Mouse (Mus musculus) heart, postnatal 0 days (tissue): ENCODE measurements around the gene Ccdc187.

Experiments used
- CTCF ChIP-seq: IDR thresholded peaks from 2 replicates; pipeline ENCODE4 v1.5.1; 2016; ENCODE audit warnings: antibody characterized with exemption, control low read depth, low read depth
- EP300 ChIP-seq: IDR thresholded peaks from 2 replicates; pipeline ENCODE4 v1.6.1; 2016; ENCODE audit warnings: antibody characterized with exemption, low read depth

GRCm38 (mm10) chr2:26324917-26325316, 30.6 kb upstream of the Ccdc187 start:
- TF ChIP-seq CTCF (peak; percentile 82), EP300 (0 out of 2 replicates have a peak, but pooled peaks have one; percentile 59)
